Mouse (Mus musculus) intestine, embryonic 16.5 days (tissue): ENCODE data around the gene Lrba. TPM values are rescaled to one million over a fixed set of nuclear protein-coding genes. Genes with fewer than 3 reads are reported as not detected.

ENCODE experiments used
- ATAC-seq: fragments of 200-750 bp; cut with Nextera tagmentation; 2 replicates; pipeline ENCODE4 v1.8.0; 2017; ENCODE audit warnings: moderate TSS enrichment, moderate library complexity
- H3K27ac ChIP-seq: fragments of 300-500 bp; sonication (generic); 2 replicates; pipeline ENCODE4 v1.5.1; 2014; ENCODE audit warnings: mild to moderate bottlenecking, low read length
- H3K27me3 ChIP-seq: fragments of 300-500 bp; sonication (generic); replicated peaks from 2 replicates; pipeline ENCODE4 v1.6.1; 2014; ENCODE audit warnings: low read length, control low read depth, mixed read lengths; ENCODE audit not compliant: control insufficient read depth, insufficient read depth
- H3K36me3 ChIP-seq: fragments of 300-500 bp; sonication (generic); 2 replicates; pipeline ENCODE4 v1.6.1; 2014; ENCODE audit warnings: low read length, control low read depth; ENCODE audit not compliant: control insufficient read depth, insufficient read depth
- H3K4me1 ChIP-seq: fragments of 300-500 bp; sonication (generic); 2 replicates; pipeline ENCODE4 v1.6.1; 2014; ENCODE audit warnings: low read length, control low read depth, mixed read lengths; ENCODE audit not compliant: control insufficient read depth, insufficient read depth
- H3K4me2 ChIP-seq: fragments of 300-500 bp; sonication (generic); 2 replicates; pipeline ENCODE4 v1.6.1; 2014; ENCODE audit warnings: low read depth, low read length, control low read depth
- H3K4me3 ChIP-seq: fragments of 300-500 bp; sonication (generic); 2 replicates; pipeline ENCODE4 v1.5.1; 2014; ENCODE audit warnings: mild to moderate bottlenecking, low read length
- H3K9ac ChIP-seq: fragments of 300-500 bp; sonication (generic); 2 replicates; pipeline ENCODE4 v1.6.1; 2014; ENCODE audit warnings: low read depth, low read length
- H3K9me3 ChIP-seq: fragments of 300-500 bp; sonication (generic); 2 replicates; pipeline ENCODE4 v1.6.1; 2016; ENCODE audit warnings: low read length, control low read depth; ENCODE audit not compliant: control insufficient read depth
- WGBS: fragments of 180-500 bp; shearing (Covaris S2); extraction: QIAGEN DNeasy Blood & Tissue Kit; methylation state at CpG from one replicate; pipeline ENCODE4 v1.1.7; 2014; 5-methylcytosine and 5-hydroxymethylcytosine counted together
- polyA plus RNA-seq: library from polyadenylated mRNA; unstranded; fragments of >200 nt; fragmentation: Nextera tagmentation; extraction: Ambion mirVana; gene quantifications from 2 replicates; pipeline ENCODE4 v1.2.1, GENCODE M21; 2015

The Lrba gene
- polyA plus RNA-seq, 1 experiment from 2014 or later, result 6.0 TPM

GRCm38 (mm10) chr3:86775444-86775828, 551.0 kb downstream of the Lrba start:
- WGBS, result 67% methylated on average over 6 of the region's 6 CpGs
- no peaks in the 10 kb centered on the region for H3K9me3 ChIP-seq
- H3K9ac ChIP-seq, result 0 out of 2 replicates have a peak overlapping the region, but pooled peaks have one; percentile 6
- H3K4me1 ChIP-seq, result peaks cover 9% of the 10 kb centered on the region; the same call in 1 of the 2 replicates
- H3K4me2 ChIP-seq, result no peak overlapping the region
- H3K27me3 ChIP-seq, result no peaks in the 10 kb centered on the region
- H3K27ac ChIP-seq, result 0 out of 2 replicates have a peak overlapping the region, but pooled peaks have one; percentile 17
- no peak overlapping the region for H3K4me3 ChIP-seq
- H3K36me3 ChIP-seq, result 0 out of 2 replicates have a peak, but pooled peaks cover 3% of the 10 kb centered on the region
- ATAC-seq, result 0 out of 2 replicates have a peak, but pooled peaks have one; percentile 29

GRCm38 (mm10) chr3:86779704-86780103, 555.2 kb downstream of the Lrba start:
- no peak overlapping the region for H3K4me3 ChIP-seq

GRCm38 (mm10) chr3:86784051-86784450, 559.6 kb downstream of the Lrba start:
- ATAC-seq, result no peak
- Histone ChIP-seq H3K9ac (no peak overlapping the region), H3K9me3 (no peaks in the 10 kb centered on the region), H3K4me3 (no peak overlapping the region), H3K4me2 (no peak overlapping the region), H3K4me1 (peaks cover 22% of the 10 kb centered on the region), H3K27me3 (no peaks in the 10 kb centered on the region), H3K36me3 (0 out of 2 replicates have a peak, but pooled peaks cover 3% of the 10 kb centered on the region), H3K27ac (no peak overlapping the region)
- 86% methylated on average over 3 of the region's 3 CpGs for WGBS

More at GRCm38 (mm10) chr3:86779704-86780103, 555.2 kb downstream of the Lrba start:
- Histone ChIP-seq H3K36me3 (0 out of 2 replicates have a peak, but pooled peaks cover 3% of the 10 kb centered on the region), H3K4me2 (no peak overlapping the region), H3K27ac (no peak overlapping the region), H3K9ac (no peak overlapping the region), H3K27me3 (no peaks in the 10 kb centered on the region), H3K9me3 (no peaks in the 10 kb centered on the region), H3K4me1 (peaks cover 11% of the 10 kb centered on the region; the same call in 1 of the 2 replicates)
- WGBS, result 80% methylated on average over 4 of the region's 4 CpGs
- no peak for ATAC-seq

- WGBS, result 47% methylated on average over 11 of the region's 11 CpGs
- peak overlapping the region; percentile 35 for H3K4me2 ChIP-seq
- ATAC-seq, result no peak
Observed at GRCm38 (mm10) chr3:86784930-86785329, 560.5 kb downstream of the Lrba start.

GRCm38 (mm10) chr3:86786280-86786679, 561.8 kb downstream of the Lrba start:
- Histone ChIP-seq H3K4me1 (peaks cover 22% of the 10 kb centered on the region), H3K4me3 (no peak overlapping the region), H3K4me2 (no peak overlapping the region), H3K27me3 (no peaks in the 10 kb centered on the region), H3K27ac (peak overlapping the region; percentile 82), H3K36me3 (no peaks in the 10 kb centered on the region), H3K9me3 (no peaks in the 10 kb centered on the region), H3K9ac (no peak overlapping the region)
- 76% methylated on average over 12 of the region's 12 CpGs for WGBS
- ATAC-seq, result no peak

More at GRCm38 (mm10) chr3:86784930-86785329, 560.5 kb downstream of the Lrba start:
- Histone ChIP-seq H3K9me3 (no peaks in the 10 kb centered on the region), H3K36me3 (0 out of 2 replicates have a peak, but pooled peaks cover 3% of the 10 kb centered on the region), H3K27me3 (no peaks in the 10 kb centered on the region), H3K4me3 (no peak overlapping the region), H3K27ac (peak overlapping the region; percentile 45; the same call in 1 of the 2 replicates), H3K4me1 (peaks cover 22% of the 10 kb centered on the region), H3K9ac (peak overlapping the region; percentile 40; the same call in 1 of the 2 replicates)

- peak overlapping the region; percentile 82 for H3K27ac ChIP-seq
- peaks cover 22% of the 10 kb centered on the region for H3K4me1 ChIP-seq
- H3K27me3 ChIP-seq, result no peaks in the 10 kb centered on the region
- H3K36me3 ChIP-seq, result no peaks in the 10 kb centered on the region
- no peak overlapping the region for H3K4me3 ChIP-seq
- H3K4me2 ChIP-seq, result no peak overlapping the region
- H3K9me3 ChIP-seq, result no peaks in the 10 kb centered on the region
- H3K9ac ChIP-seq, result peak overlapping the region; percentile 43; the same call in 1 of the 2 replicates
- ATAC-seq, result peak; percentile 58
- WGBS, result 37% methylated on average over 11 of the region's 11 CpGs
Observed at GRCm38 (mm10) chr3:86786845-86787351, 562.4 kb downstream of the Lrba start.

GRCm38 (mm10) chr3:86787423-86788123, 563.1 kb downstream of the Lrba start:
- ATAC-seq, result no peak
- Histone ChIP-seq H3K4me3 (no peak overlapping the region), H3K4me2 (no peak overlapping the region), H3K4me1 (peaks cover 22% of the 10 kb centered on the region), H3K27me3 (no peaks in the 10 kb centered on the region), H3K27ac (peak overlapping the region; percentile 82), H3K9me3 (no peaks in the 10 kb centered on the region), H3K36me3 (no peaks in the 10 kb centered on the region), H3K9ac (no peak overlapping the region; the same call in 1 of the 2 replicates)
- WGBS, result 63% methylated on average over 10 of the region's 10 CpGs

- no peak overlapping the region for H3K4me3 ChIP-seq
- ATAC-seq, result no peak
- no peak overlapping the region for H3K27ac ChIP-seq
- H3K9me3 ChIP-seq, result no peaks in the 10 kb centered on the region
- H3K9ac ChIP-seq, result no peak overlapping the region
- no peak overlapping the region for H3K4me2 ChIP-seq
- WGBS, result 31% methylated on average over 6 of the region's 6 CpGs
- peaks cover 22% of the 10 kb centered on the region for H3K4me1 ChIP-seq
- H3K36me3 ChIP-seq, result no peaks in the 10 kb centered on the region
- no peaks in the 10 kb centered on the region for H3K27me3 ChIP-seq
Observed at GRCm38 (mm10) chr3:86788711-86789110, 564.2 kb downstream of the Lrba start.

- 86% methylated on average over 5 of the region's 5 CpGs for WGBS
- no peak overlapping the region for H3K9ac ChIP-seq
- no peak overlapping the region for H3K27ac ChIP-seq
- no peak overlapping the region for H3K4me3 ChIP-seq
- H3K36me3 ChIP-seq, result no peaks in the 10 kb centered on the region
- no peak overlapping the region for H3K4me2 ChIP-seq
- peaks cover 17% of the 10 kb centered on the region for H3K4me1 ChIP-seq
- no peak for ATAC-seq
- no peaks in the 10 kb centered on the region for H3K27me3 ChIP-seq
- H3K9me3 ChIP-seq, result no peaks in the 10 kb centered on the region
Observed at GRCm38 (mm10) chr3:86789752-86790151, 565.3 kb downstream of the Lrba start.
